Mouse (Mus musculus): ENCODE data around the gene Gpr61.

The Gpr61 gene

GRCm38 (mm10) chr3:108178756-108179715, 24.4 kb upstream of the Gpr61 start:
- DNase-seq (ENCODE audit: low spot score in 2 of 2): no peak

GRCm38 (mm10) chr3:108174672-108175531, 20.2 kb upstream of the Gpr61 start:
- peak; percentile 76 to 77 for DNase-seq (ENCODE audit: low spot score in 2 of 2)

GRCm38 (mm10) chr3:108169199-108169598, 14.5 kb upstream of the Gpr61 start:
- DNase-seq (ENCODE audit: low spot score in 2 of 2): no peak

- DNase-seq (ENCODE audit: low spot score in 2 of 2): no peak
Measured at GRCm38 (mm10) chr3:108167499-108167898, 12.8 kb upstream of the Gpr61 start.

- DNase-seq (ENCODE audit: low spot score in 2 of 2): peak in 1 of 2 experiments; percentile 47
Measured at GRCm38 (mm10) chr3:108166486-108167211, 12.0 kb upstream of the Gpr61 start.

- DNase-seq (ENCODE audit: low spot score in 2 of 2): no peak
Measured at GRCm38 (mm10) chr3:108165532-108166315, 11.0 kb upstream of the Gpr61 start.

GRCm38 (mm10) chr3:108164807-108165206, 10.1 kb upstream of the Gpr61 start:
- peak; percentile 88 to 93 for DNase-seq (ENCODE audit: low spot score in 2 of 2)

GRCm38 (mm10) chr3:108164091-108164490, 9.4 kb upstream of the Gpr61 start:
- DNase-seq (ENCODE audit: low spot score in 2 of 2): no peak

GRCm38 (mm10) chr3:108158383-108159037, 3.8 kb upstream of the Gpr61 start:
- DNase-seq (ENCODE audit: low spot score in 2 of 2): peak; percentile 67 to 74

GRCm38 (mm10) chr3:108152290-108152689, 2.4 kb downstream of the Gpr61 start:
- no peak for DNase-seq (ENCODE audit: low spot score in 2 of 2)

GRCm38 (mm10) chr3:108147386-108148235, 7.1 kb downstream of the Gpr61 start:
- peak; percentile 92 to 94 for DNase-seq (ENCODE audit: low spot score in 2 of 2)

- DNase-seq (ENCODE audit: low spot score in 2 of 2): no peak
Measured at GRCm38 (mm10) chr3:108146671-108147070, 8.0 kb downstream of the Gpr61 start.

GRCm38 (mm10) chr3:108145534-108146445, 8.9 kb downstream of the Gpr61 start, which contains the start of gene Gnai3:
Gene Gnai3 (minus strand): TSS chr3:108146146.
- peak; percentile 90 to 93 for DNase-seq (ENCODE audit: low spot score in 2 of 2)

GRCm38 (mm10) chr3:108140786-108141185, 13.9 kb downstream of the Gpr61 start:
- no peak for DNase-seq (ENCODE audit: low spot score in 2 of 2)

GRCm38 (mm10) chr3:108139113-108139512, 15.6 kb downstream of the Gpr61 start:
- DNase-seq (ENCODE audit: low spot score in 2 of 2): no peak

- peak; percentile 68 to 79 for DNase-seq (ENCODE audit: low spot score in 2 of 2)
Measured at GRCm38 (mm10) chr3:108134701-108135100, 20.0 kb downstream of the Gpr61 start.

- no peak for DNase-seq (ENCODE audit: low spot score in 2 of 2)
Measured at GRCm38 (mm10) chr3:108132484-108132883, 22.2 kb downstream of the Gpr61 start.

- no peak for DNase-seq (ENCODE audit: low spot score in 2 of 2)
Measured at GRCm38 (mm10) chr3:108131821-108132220, 22.9 kb downstream of the Gpr61 start.
